Mouse (Mus musculus): ENCODE data around the gene Pfn2. TPM values are rescaled to one million over a fixed set of nuclear protein-coding genes. Genes with fewer than 3 reads are reported as not detected.

Gene Pfn2
- 83.3 TPM for polyA plus RNA-seq (2014; fragmentation: Illumina TruSeq; extraction: RNeasy Lipid Tissue Mini Kit (QIAGEN cat#74804); ENCODE audit: low read depth, low replicate concordance)

GRCm38 (mm10) chr3:57847760-57848185, at the start of gene Pfn2:
Pfn2 (minus strand) TSS chr3:57848079.

Other genes with a start within 250 kb of the Pfn2 start
- gene Commd2, start 196.4 kb downstream of the Pfn2 start, polyA plus RNA-seq (2014; fragmentation: Illumina TruSeq; extraction: RNeasy Lipid Tissue Mini Kit (QIAGEN cat#74804); ENCODE audit: low read depth, low replicate concordance) = 27.7 TPM
- gene Ankub1, start 155.3 kb downstream of the Pfn2 start, polyA plus RNA-seq (2014; fragmentation: Illumina TruSeq; extraction: RNeasy Lipid Tissue Mini Kit (QIAGEN cat#74804); ENCODE audit: low read depth, low replicate concordance) = not detected
- gene Rnf13, start 112.0 kb downstream of the Pfn2 start, polyA plus RNA-seq (2014; fragmentation: Illumina TruSeq; extraction: RNeasy Lipid Tissue Mini Kit (QIAGEN cat#74804); ENCODE audit: low read depth, low replicate concordance) = 65.7 TPM